Mouse (Mus musculus) lung, postnatal 0 days (tissue): Measurements from ENCODE around the gene Pcsk6. TPM values are rescaled to one million over a fixed set of nuclear protein-coding genes. Genes with fewer than 3 reads are reported as not detected.

Experiments
- ATAC-seq: fragments of 200-750 bp; cut with Nextera tagmentation; 2 replicates; pipeline ENCODE4 v1.8.0; 2017; ENCODE audit warnings: moderate library complexity
- DNase-seq: peaks from one replicate; pipeline ENCODE4 v3.0.0-alpha.2; 2016; ENCODE audit warnings: low spot score
- H3K27ac ChIP-seq: fragments of 300-500 bp; sonication (generic); 2 replicates; pipeline ENCODE4 v1.5.1; 2014; ENCODE audit warnings: antibody characterized with exemption, mild to moderate bottlenecking, low read length, mixed read lengths
- H3K27me3 ChIP-seq: fragments of 300-500 bp; sonication (generic); replicated peaks from 2 replicates; pipeline ENCODE4 v1.6.1; 2014; ENCODE audit warnings: low read length, mixed read lengths; ENCODE audit not compliant: insufficient read depth
- H3K36me3 ChIP-seq: fragments of 300-500 bp; sonication (generic); 2 replicates; pipeline ENCODE4 v1.6.1; 2014; ENCODE audit warnings: low read length, mixed read lengths; ENCODE audit not compliant: insufficient read depth
- H3K4me1 ChIP-seq: fragments of 300-500 bp; sonication (generic); 2 replicates; pipeline ENCODE4 v1.6.1; 2014; ENCODE audit warnings: antibody characterized with exemption, low read depth, low read length, mixed read lengths; ENCODE audit not compliant: insufficient read depth
- H3K4me2 ChIP-seq: fragments of 300-500 bp; sonication (generic); replicated peaks from 2 replicates; pipeline ENCODE4 v1.6.1; 2014; ENCODE audit warnings: low read depth, mild to moderate bottlenecking, low read length, moderate library complexity, mixed read lengths
- H3K4me3 ChIP-seq: fragments of 300-500 bp; sonication (generic); 2 replicates; pipeline ENCODE4 v1.5.1; 2014; ENCODE audit warnings: low read depth, low read length
- H3K9ac ChIP-seq: fragments of 300-500 bp; sonication (generic); replicated peaks from 2 replicates; pipeline ENCODE4 v1.6.1; 2014; ENCODE audit warnings: low read depth, mild to moderate bottlenecking
- H3K9me3 ChIP-seq: fragments of 300-500 bp; sonication (generic); 2 replicates; pipeline ENCODE4 v1.6.1; 2016; ENCODE audit warnings: low read length, mixed read lengths
- CTCF ChIP-seq: IDR thresholded peaks from 2 replicates; pipeline ENCODE4 v1.5.1; 2016; ENCODE audit warnings: antibody characterized with exemption, mild to moderate bottlenecking
- EP300 ChIP-seq: IDR thresholded peaks from 2 replicates; pipeline ENCODE4 v1.6.1; 2016; ENCODE audit warnings: antibody characterized with exemption, mild to moderate bottlenecking, control low read depth
- WGBS: fragments of 180-500 bp; shearing (Covaris S2); extraction: QIAGEN DNeasy Blood & Tissue Kit; methylation state at CpG from one replicate; pipeline ENCODE4 v1.1.7; 2014; 5-methylcytosine and 5-hydroxymethylcytosine counted together
- polyA plus RNA-seq: library from polyadenylated mRNA; unstranded; fragments of >200 nt; fragmentation: Nextera tagmentation; extraction: Ambion mirVana; gene quantifications from 2 replicates; pipeline ENCODE4 v1.2.1, GENCODE M21; 2015

Gene Pcsk6
- polyA plus RNA-seq, 1 experiment from 2014 or later, result 1.4 TPM

DNA sequence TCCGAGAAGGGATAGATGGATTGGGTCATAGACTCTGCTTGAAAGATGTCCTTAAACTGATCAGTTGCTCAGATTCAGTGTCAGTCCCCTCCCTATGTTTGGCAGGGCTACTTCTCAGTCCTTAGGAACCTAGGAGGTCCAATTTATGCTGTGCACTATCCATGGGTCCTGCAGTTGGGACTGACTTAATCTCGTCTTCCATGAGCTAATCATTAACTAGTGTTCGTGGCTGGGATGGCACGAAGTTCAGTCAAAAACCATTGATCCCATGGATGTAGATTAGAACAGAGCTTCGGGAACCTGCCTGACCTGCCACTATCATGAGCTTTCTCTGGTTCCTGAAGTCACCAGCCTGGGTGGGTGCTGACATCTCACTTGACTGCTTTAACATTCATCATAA, 96.6 kb downstream of the Pcsk6 start:
- H3K4me1 ChIP-seq, result no peaks in the 10 kb centered on the region
- ATAC-seq, result no peak
- no peak for TF ChIP-seq CTCF
- no peak for TF ChIP-seq EP300
- H3K27ac ChIP-seq, result no peak overlapping the region
- WGBS, result 60% methylated on average over 5 of the region's 5 CpGs
- H3K9ac ChIP-seq, result no peak overlapping the region
- H3K27me3 ChIP-seq, result no peaks in the 10 kb centered on the region
- no peak for DNase-seq
- no peak overlapping the region for H3K4me2 ChIP-seq
- H3K4me3 ChIP-seq, result no peak overlapping the region
- H3K36me3 ChIP-seq, result no peaks in the 10 kb centered on the region
- no peaks in the 10 kb centered on the region for H3K9me3 ChIP-seq

DNA sequence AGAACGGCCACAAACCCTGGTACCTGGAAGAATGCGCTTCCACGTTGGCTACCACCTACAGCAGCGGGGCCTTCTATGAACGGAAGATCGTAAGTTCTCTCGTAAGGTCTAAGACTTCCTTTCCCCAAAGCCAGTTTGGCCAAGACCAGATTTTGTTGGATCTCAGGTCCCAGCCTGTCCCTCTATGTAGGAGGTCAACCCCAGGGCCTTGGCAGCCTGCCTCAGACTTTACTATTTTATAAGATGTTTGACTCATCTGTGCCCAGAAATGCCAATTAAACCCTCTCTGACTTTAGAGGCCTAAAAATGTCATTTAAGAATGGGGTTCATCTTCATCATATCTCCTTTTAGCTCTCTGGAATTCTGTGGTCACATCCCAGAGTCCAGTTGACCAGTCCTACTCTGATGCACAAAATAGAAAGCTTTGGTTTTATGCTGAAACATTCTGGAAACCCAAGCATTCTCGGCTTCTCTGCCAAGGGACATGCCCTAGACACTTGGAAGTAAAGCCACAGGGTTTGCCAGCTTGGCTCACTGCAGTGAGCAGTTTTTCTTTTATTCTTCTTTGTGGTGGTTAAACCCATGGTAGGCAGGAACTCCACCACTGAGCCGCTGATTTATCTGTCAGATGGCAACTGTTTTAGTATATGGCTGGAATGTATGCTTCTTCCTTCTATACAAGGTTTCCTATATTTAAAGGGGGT, 97.8 kb downstream of the Pcsk6 start:
- Histone ChIP-seq H3K27me3 (no peaks in the 10 kb centered on the region), H3K4me2 (no peak overlapping the region), H3K9me3 (no peaks in the 10 kb centered on the region), H3K9ac (no peak overlapping the region), H3K27ac (no peak overlapping the region), H3K4me1 (no peaks in the 10 kb centered on the region), H3K4me3 (no peak overlapping the region), H3K36me3 (no peaks in the 10 kb centered on the region)
- 95% methylated on average over 9 of the region's 9 CpGs for WGBS
- ATAC-seq (no peak), DNase-seq (no peak)
- no peak for TF ChIP-seq EP300
- TF ChIP-seq CTCF, result no peak

DNA sequence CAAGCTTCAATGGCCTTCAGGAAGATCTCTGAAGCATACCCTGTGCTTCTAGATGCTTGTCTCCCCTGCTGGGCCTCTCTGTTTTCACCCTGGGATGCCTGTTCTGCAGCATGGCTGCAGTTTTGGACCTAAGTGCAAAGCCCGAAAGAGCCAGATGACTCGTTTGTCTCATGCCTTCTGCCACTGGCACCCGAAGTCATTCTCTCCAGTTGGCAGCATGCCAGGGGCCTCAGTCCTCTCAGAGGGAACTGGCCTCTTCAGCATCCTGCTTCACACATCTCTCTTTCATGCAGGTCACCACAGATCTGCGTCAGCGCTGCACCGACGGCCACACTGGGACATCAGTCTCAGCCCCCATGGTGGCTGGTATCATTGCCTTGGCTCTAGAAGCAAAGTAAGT, 101.1 kb downstream of the Pcsk6 start:
- no peak overlapping the region for H3K27ac ChIP-seq
- no peak overlapping the region for H3K4me3 ChIP-seq
- no peaks in the 10 kb centered on the region for H3K27me3 ChIP-seq
- no peak overlapping the region for H3K4me2 ChIP-seq
- DNase-seq (no peak), ATAC-seq (no peak)
- 68% methylated on average over 7 of the region's 7 CpGs for WGBS
- no peak for TF ChIP-seq EP300
- H3K4me1 ChIP-seq, result no peaks in the 10 kb centered on the region
- H3K9me3 ChIP-seq, result no peaks in the 10 kb centered on the region
- no peak overlapping the region for H3K9ac ChIP-seq
- H3K36me3 ChIP-seq, result no peaks in the 10 kb centered on the region

DNA sequence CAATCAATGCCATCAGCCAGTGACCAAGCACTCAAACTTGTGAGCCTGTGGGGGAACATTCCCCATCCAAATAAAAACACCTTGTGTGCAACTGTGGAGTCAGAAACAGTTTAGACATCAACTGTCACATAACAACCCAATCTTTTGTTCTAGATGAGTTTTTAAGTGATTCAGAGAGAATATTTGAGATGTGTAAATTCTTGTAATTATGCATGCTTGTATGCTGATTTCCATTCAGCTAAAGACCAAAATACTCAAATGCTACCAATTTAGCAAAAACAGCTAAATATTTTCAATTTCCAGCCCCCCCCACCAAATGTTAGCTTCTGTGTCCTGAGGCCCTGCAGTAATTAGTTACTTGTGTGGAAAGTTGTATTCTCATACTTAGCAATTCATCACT, 102.9 kb downstream of the Pcsk6 start:
- Histone ChIP-seq H3K27ac (no peak overlapping the region), H3K9me3 (no peaks in the 10 kb centered on the region), H3K36me3 (no peaks in the 10 kb centered on the region), H3K9ac (no peak overlapping the region), H3K27me3 (no peaks in the 10 kb centered on the region), H3K4me3 (no peak overlapping the region), H3K4me2 (no peak overlapping the region), H3K4me1 (no peaks in the 10 kb centered on the region)
- ATAC-seq (no peak), DNase-seq (no peak)
- TF ChIP-seq EP300, result no peak
- TF ChIP-seq CTCF, result no peak

DNA sequence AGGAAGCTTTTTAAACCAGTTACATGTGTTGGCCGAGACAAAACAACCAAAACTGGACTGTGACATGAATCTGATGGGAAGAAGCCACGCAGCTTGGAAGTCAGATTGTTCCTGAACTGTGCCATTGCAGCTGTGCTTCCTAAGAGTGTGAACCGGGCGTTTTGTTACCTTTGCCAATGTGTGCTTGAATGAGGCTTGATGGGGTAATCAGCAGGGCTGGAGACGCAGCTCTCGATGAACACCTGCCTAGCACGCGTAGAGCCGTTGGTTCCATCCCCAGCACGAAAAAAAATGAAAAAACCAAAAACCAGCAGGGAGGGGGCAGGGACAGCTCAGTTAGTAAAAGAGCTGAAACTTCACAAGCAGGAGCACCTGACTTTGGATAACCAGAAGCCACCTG, 109.8 kb downstream of the Pcsk6 start:
- H3K36me3 ChIP-seq, result no peaks in the 10 kb centered on the region
- TF ChIP-seq EP300 (no peak), CTCF (no peak)
- DNase-seq (no peak), ATAC-seq (no peak)
- 83% methylated on average over 10 of the region's 10 CpGs for WGBS
- no peaks in the 10 kb centered on the region for H3K4me1 ChIP-seq
- H3K4me3 ChIP-seq, result no peak overlapping the region
- H3K27ac ChIP-seq, result no peak overlapping the region
- H3K27me3 ChIP-seq, result no peaks in the 10 kb centered on the region
- H3K9ac ChIP-seq, result no peak overlapping the region
- H3K9me3 ChIP-seq, result no peaks in the 10 kb centered on the region
- H3K4me2 ChIP-seq, result no peak overlapping the region

DNA sequence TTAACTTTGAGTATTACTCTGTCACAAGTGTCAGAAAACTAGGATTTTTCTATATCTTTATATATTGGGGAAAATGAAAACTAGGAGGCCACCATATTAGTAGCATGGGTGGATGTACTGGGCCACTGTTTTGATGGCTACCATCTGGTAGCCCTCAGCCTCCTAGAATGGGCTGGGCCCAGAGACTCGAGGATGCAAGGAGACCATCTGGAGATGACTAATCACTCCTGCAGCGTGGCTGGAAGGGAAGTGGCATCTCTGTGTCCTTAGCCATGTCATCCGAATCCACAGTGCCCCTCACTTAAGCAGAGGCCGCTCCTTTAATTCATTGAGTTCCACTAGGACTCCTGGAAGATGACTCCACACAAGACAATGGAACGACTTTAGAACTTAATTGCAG, 115.8 kb downstream of the Pcsk6 start:
- Histone ChIP-seq H3K36me3 (no peaks in the 10 kb centered on the region), H3K9ac (no peak overlapping the region), H3K27me3 (no peaks in the 10 kb centered on the region), H3K27ac (no peak overlapping the region), H3K4me3 (no peak overlapping the region), H3K4me1 (peaks cover 5% of the 10 kb centered on the region), H3K4me2 (no peak overlapping the region), H3K9me3 (no peaks in the 10 kb centered on the region)
- DNase-seq (no peak), ATAC-seq (no peak)
- TF ChIP-seq CTCF (no peak), EP300 (no peak)
- WGBS, result 69% methylated on average over 5 of the region's 5 CpGs

DNA sequence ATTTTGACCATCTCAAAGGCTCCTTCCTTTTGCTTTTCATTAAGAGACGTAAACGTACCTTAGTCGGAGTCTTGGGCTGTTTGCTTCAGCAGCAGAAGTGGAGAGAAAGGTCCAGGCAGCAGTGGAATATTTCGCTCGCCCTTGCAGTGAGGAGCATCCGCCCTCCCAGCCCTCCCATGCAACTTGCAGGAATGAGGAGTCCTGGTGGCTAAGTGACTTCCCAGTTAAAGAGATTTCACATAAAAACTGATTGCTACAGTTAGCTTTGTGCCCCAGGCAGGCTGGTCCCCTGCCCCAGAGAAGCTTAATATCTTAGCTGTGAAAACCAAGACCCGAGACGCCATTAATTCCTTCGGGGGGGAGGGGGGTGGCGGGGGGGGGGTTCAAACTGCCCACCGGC, 116.4 kb downstream of the Pcsk6 start:
- TF ChIP-seq CTCF, result no peak
- TF ChIP-seq EP300, result no peak
- Histone ChIP-seq H3K27me3 (no peaks in the 10 kb centered on the region), H3K9ac (no peak overlapping the region), H3K27ac (no peak overlapping the region), H3K4me3 (no peak overlapping the region), H3K4me1 (peaks cover 5% of the 10 kb centered on the region), H3K4me2 (no peak overlapping the region), H3K9me3 (no peaks in the 10 kb centered on the region), H3K36me3 (no peaks in the 10 kb centered on the region)
- DNase-seq (no peak), ATAC-seq (no peak)
- WGBS, result 78% methylated on average over 11 of the region's 11 CpGs
